Mouse (Mus musculus): Measurements from ENCODE around the gene Hoxd8. TPM values are rescaled to one million over a fixed set of nuclear protein-coding genes. Genes with fewer than 3 reads are reported as not detected.

Gene Hoxd8
- polyA plus RNA-seq, 1 experiment from 2014 or later = 3.7 TPM

- no peaks in the 10 kb centered on the region for H3K36me3 ChIP-seq
- H3K27me3 ChIP-seq = peaks cover 98% of the 10 kb centered on the region
- H3K4me3 ChIP-seq = peak overlapping the region; percentile 16
- no peak for ATAC-seq (ENCODE audit: insufficient number of reproducible peaks, insufficient read depth, low FRiP score, low TSS enrichment, low read depth)
- H3K4me1 ChIP-seq = peaks cover 31% of the 10 kb centered on the region
- H3K9me3 ChIP-seq = no peaks in the 10 kb centered on the region
- H3K27ac ChIP-seq = no peak overlapping the region
- 3% methylated on average over 30 of the region's 30 CpGs for WGBS
- H3K9ac ChIP-seq = no peak overlapping the region
- no peak overlapping the region for H3K4me2 ChIP-seq
Measured at GRCm38 (mm10) chr2:74660421-74661375, 43.7 kb upstream of the Hoxd8 start.

DNA sequence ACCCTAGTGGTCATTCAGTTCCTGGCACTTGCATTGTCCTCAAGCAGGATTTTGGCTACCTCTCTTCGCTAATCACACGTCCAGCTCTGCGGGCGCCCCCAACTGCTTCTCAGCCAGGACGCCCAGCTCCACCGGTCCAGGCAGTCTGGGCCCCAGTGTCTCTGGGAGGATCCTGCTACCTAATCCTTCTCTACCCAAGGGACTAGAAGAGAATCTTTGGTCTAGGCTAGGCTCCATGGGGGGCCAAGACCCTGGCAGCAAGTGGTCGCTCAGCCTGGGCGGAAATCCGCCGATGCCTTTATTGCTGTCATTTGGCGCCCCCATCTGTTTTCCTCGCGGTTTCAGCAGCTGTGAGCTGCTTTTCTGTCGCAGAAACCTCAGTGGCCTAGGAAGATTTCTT lies 42.7 kb upstream of the Hoxd8 start:
- Histone ChIP-seq H3K27me3 (peaks cover 98% of the 10 kb centered on the region), H3K36me3 (no peaks in the 10 kb centered on the region), H3K4me3 (peak overlapping the region; percentile 26), H3K9ac (no peak overlapping the region), H3K9me3 (no peaks in the 10 kb centered on the region), H3K27ac (no peak overlapping the region), H3K4me1 (peaks cover 25% of the 10 kb centered on the region), H3K4me2 (peak overlapping the region; percentile 57)
- peak; percentile 62; the same call in 1 of the 2 replicates for ATAC-seq (ENCODE audit: insufficient number of reproducible peaks, insufficient read depth, low FRiP score, low TSS enrichment, low read depth)
- under 1% methylated on average over 14 of the region's 14 CpGs for WGBS

- peak overlapping the region; percentile 16; the same call in 1 of the 2 replicates for H3K4me2 ChIP-seq
Measured at GRCm38 (mm10) chr2:74663291-74663925, 41.0 kb upstream of the Hoxd8 start.

GRCm38 (mm10) chr2:74666411-74666810 lies 38.0 kb upstream of the Hoxd8 start:
- Histone ChIP-seq H3K9me3 (no peaks in the 10 kb centered on the region), H3K9ac (no peak overlapping the region), H3K27ac (no peak overlapping the region), H3K4me3 (no peak overlapping the region), H3K36me3 (no peaks in the 10 kb centered on the region), H3K4me1 (peaks cover 20% of the 10 kb centered on the region), H3K27me3 (peaks cover 96% of the 10 kb centered on the region), H3K4me2 (no peak overlapping the region)
- WGBS = 2% methylated on average over 7 of the region's 7 CpGs
- no peak for ATAC-seq (ENCODE audit: insufficient number of reproducible peaks, insufficient read depth, low FRiP score, low TSS enrichment, low read depth)

More at GRCm38 (mm10) chr2:74663291-74663925, 41.0 kb upstream of the Hoxd8 start:
- Histone ChIP-seq H3K4me1 (peaks cover 28% of the 10 kb centered on the region), H3K4me3 (0 out of 2 replicates have a peak overlapping the region, but pooled peaks have one; percentile 6), H3K9me3 (no peaks in the 10 kb centered on the region), H3K9ac (no peak overlapping the region), H3K27ac (no peak overlapping the region), H3K27me3 (peaks cover 97% of the 10 kb centered on the region), H3K36me3 (no peaks in the 10 kb centered on the region)
- 4% methylated on average over 18 of the region's 18 CpGs for WGBS
- no peak for ATAC-seq (ENCODE audit: insufficient number of reproducible peaks, insufficient read depth, low FRiP score, low TSS enrichment, low read depth)

- peak overlapping the region; percentile 37 for H3K4me3 ChIP-seq
- no peaks in the 10 kb centered on the region for H3K36me3 ChIP-seq
- no peak overlapping the region for H3K27ac ChIP-seq
- peak overlapping the region; percentile 62; the same call in 1 of the 2 replicates for H3K4me2 ChIP-seq
- peaks cover 17% of the 10 kb centered on the region for H3K4me1 ChIP-seq
- H3K9ac ChIP-seq = no peak overlapping the region
- no peak for ATAC-seq (ENCODE audit: insufficient number of reproducible peaks, insufficient read depth, low FRiP score, low TSS enrichment, low read depth)
- H3K9me3 ChIP-seq = no peaks in the 10 kb centered on the region
- H3K27me3 ChIP-seq = peaks cover 96% of the 10 kb centered on the region
- WGBS = 2% methylated on average over 36 of the region's 36 CpGs
Measured at GRCm38 (mm10) chr2:74667191-74667841, 37.1 kb upstream of the Hoxd8 start.

- WGBS = 1% methylated on average over 29 of the region's 51 CpGs
- Histone ChIP-seq H3K4me3 (peak within 1 kb of the TSS; percentile 37), H3K27me3 (peaks cover 96% of the 10 kb centered on the region), H3K9ac (0 out of 2 replicates have a peak within 1 kb of the TSS, but pooled peaks have one; percentile 16), H3K36me3 (no peaks in the 10 kb centered on the region), H3K4me1 (peaks cover 22% of the 10 kb centered on the region), H3K4me2 (peak within 1 kb of the TSS; percentile 62), H3K27ac (no peak within 1 kb of the TSS), H3K9me3 (no peaks in the 10 kb centered on the region)
- ATAC-seq (ENCODE audit: insufficient number of reproducible peaks, insufficient read depth, low FRiP score, low TSS enrichment, low read depth) = no peak
Measured at GRCm38 (mm10) chr2:74667842-74668357, 36.5 kb upstream of the Hoxd8 start, which contains the start of gene Hoxd13. Hoxd13 (plus strand) TSS chr2:74668310.

GRCm38 (mm10) chr2:74668370-74669229 lies 35.8 kb upstream of the Hoxd8 start:
- peak overlapping the region; percentile 62 for H3K4me2 ChIP-seq
- peaks cover 18% of the 10 kb centered on the region for H3K4me1 ChIP-seq
- H3K27ac ChIP-seq = no peak overlapping the region
- H3K9me3 ChIP-seq = no peaks in the 10 kb centered on the region
- H3K27me3 ChIP-seq = peaks cover 96% of the 10 kb centered on the region
- no peak for ATAC-seq (ENCODE audit: insufficient number of reproducible peaks, insufficient read depth, low FRiP score, low TSS enrichment, low read depth)
- 0 out of 2 replicates have a peak overlapping the region, but pooled peaks have one; percentile 16 for H3K9ac ChIP-seq
- no peaks in the 10 kb centered on the region for H3K36me3 ChIP-seq
- under 1% methylated on average over 53 of the region's 74 CpGs for WGBS
- H3K4me3 ChIP-seq = peak overlapping the region; percentile 37

GRCm38 (mm10) chr2:74669230-74669578 lies 35.2 kb upstream of the Hoxd8 start:
- ATAC-seq (ENCODE audit: insufficient number of reproducible peaks, insufficient read depth, low FRiP score, low TSS enrichment, low read depth) = no peak
- Histone ChIP-seq H3K4me2 (no peak overlapping the region), H3K9ac (no peak overlapping the region), H3K4me1 (peaks cover 18% of the 10 kb centered on the region), H3K4me3 (no peak overlapping the region), H3K27ac (no peak overlapping the region), H3K9me3 (no peaks in the 10 kb centered on the region), H3K36me3 (no peaks in the 10 kb centered on the region), H3K27me3 (peaks cover 96% of the 10 kb centered on the region)
- WGBS = 2% methylated on average over 3 of the region's 3 CpGs

- Histone ChIP-seq H3K36me3 (no peaks in the 10 kb centered on the region), H3K9me3 (no peaks in the 10 kb centered on the region), H3K4me3 (no peak overlapping the region), H3K4me2 (no peak overlapping the region), H3K9ac (no peak overlapping the region), H3K4me1 (peaks cover 18% of the 10 kb centered on the region), H3K27me3 (peaks cover 96% of the 10 kb centered on the region), H3K27ac (no peak overlapping the region)
- no peak for ATAC-seq (ENCODE audit: insufficient number of reproducible peaks, insufficient read depth, low FRiP score, low TSS enrichment, low read depth)
- WGBS = 1% methylated on average over 14 of the region's 14 CpGs
Measured at GRCm38 (mm10) chr2:74669650-74670235, 34.7 kb upstream of the Hoxd8 start.

DNA sequence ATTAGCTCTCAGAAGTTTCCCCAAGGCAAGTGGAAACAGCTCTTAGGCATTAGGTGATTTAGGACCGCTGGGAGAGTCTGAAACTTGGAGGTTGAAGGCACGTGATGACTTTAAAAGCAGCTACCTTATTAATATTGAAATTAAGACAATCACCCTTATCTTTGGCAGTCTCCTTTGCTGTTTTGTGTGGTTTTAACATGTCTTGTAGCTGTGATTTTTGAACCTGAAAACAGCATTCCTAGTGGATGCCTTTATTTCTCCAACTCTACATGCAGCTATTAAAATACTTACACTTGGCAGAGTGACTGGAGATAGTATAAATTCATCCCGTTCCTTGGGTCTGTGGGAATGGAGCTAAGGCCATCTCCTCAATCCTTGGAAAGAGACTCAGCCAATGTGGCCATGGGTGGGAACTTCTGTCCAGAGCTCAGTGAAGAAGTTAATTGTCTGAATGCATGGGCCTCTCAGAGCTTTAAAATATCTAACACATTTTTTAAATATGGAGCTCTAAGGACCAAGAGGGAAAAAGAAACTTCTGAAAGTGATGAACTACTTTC lies 33.7 kb upstream of the Hoxd8 start:
- H3K4me1 ChIP-seq = peaks cover 21% of the 10 kb centered on the region
- H3K9me3 ChIP-seq = no peaks in the 10 kb centered on the region
- H3K4me3 ChIP-seq = no peak overlapping the region
- no peak overlapping the region for H3K27ac ChIP-seq
- 3% methylated on average over 3 of the region's 3 CpGs for WGBS
- no peaks in the 10 kb centered on the region for H3K36me3 ChIP-seq
- ATAC-seq (ENCODE audit: insufficient number of reproducible peaks, insufficient read depth, low FRiP score, low TSS enrichment, low read depth) = no peak
- no peak overlapping the region for H3K4me2 ChIP-seq
- no peak overlapping the region for H3K9ac ChIP-seq
- peaks cover 97% of the 10 kb centered on the region for H3K27me3 ChIP-seq
